Mouse (Mus musculus): ENCODE measurements around the gene Efhc1. TPM values are rescaled to one million over a fixed set of nuclear protein-coding genes. Genes with fewer than 3 reads are reported as not detected.

Gene Efhc1
- 9.7 TPM for polyA plus RNA-seq (2014; fragmentation: Illumina TruSeq; extraction: RNeasy Lipid Tissue Mini Kit (QIAGEN cat#74804))

DNA sequence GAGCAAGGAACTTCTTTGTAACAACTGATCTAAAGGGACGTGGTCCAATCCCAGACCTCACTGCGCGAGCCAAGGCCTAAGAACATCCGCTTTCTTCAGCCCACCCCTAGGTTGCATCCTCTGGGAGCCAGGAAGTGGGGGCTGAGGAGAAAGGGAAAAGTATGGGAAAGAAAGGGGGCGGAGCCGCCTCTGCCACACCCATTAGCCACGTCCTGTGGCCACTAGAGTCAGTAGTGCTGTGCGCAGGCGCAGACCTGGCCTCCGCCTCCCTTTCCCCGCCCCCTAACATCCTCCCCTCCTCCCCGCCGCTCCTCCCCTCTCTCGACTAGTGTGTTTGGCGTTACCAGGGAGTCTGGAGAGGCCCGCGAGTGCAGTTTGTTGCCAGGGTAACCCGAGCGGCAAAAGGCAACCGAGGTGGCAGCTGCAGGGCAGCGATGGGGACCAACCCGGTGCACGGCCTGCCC, at the start of gene Efhc1:
Gene Efhc1, plus strand, starts transcription at position 327 of the 464 bp plus-strand sequence.

Other genes starting within 250 kb of the Efhc1 start
- not detected for gene Il17a, start 220.7 kb upstream of the Efhc1 start, polyA plus RNA-seq (2014; fragmentation: Illumina TruSeq; extraction: RNeasy Lipid Tissue Mini Kit (QIAGEN cat#74804))
- gene Il17f, start 161.0 kb upstream of the Efhc1 start, polyA plus RNA-seq (2014; fragmentation: Illumina TruSeq; extraction: RNeasy Lipid Tissue Mini Kit (QIAGEN cat#74804)), result 0.97 TPM
- 12.9 TPM for gene Mcm3, start 131.3 kb upstream of the Efhc1 start, polyA plus RNA-seq (2014; fragmentation: Illumina TruSeq; extraction: RNeasy Lipid Tissue Mini Kit (QIAGEN cat#74804))
- 55.9 TPM for gene Paqr8, start 61.0 kb upstream of the Efhc1 start, polyA plus RNA-seq (2014; fragmentation: Illumina TruSeq; extraction: RNeasy Lipid Tissue Mini Kit (QIAGEN cat#74804))
- 18.5 TPM for gene Tram2, start 127.6 kb downstream of the Efhc1 start, polyA plus RNA-seq (2014; fragmentation: Illumina TruSeq; extraction: RNeasy Lipid Tissue Mini Kit (QIAGEN cat#74804))